Mouse (Mus musculus): Measurements from ENCODE around the gene Tmod1. TPM values are rescaled to one million over a fixed set of nuclear protein-coding genes. Genes with fewer than 3 reads are reported as not detected.

Gene Tmod1
- polyA plus RNA-seq, 1 experiment from 2014 or later, result 1.9 TPM

DNA sequence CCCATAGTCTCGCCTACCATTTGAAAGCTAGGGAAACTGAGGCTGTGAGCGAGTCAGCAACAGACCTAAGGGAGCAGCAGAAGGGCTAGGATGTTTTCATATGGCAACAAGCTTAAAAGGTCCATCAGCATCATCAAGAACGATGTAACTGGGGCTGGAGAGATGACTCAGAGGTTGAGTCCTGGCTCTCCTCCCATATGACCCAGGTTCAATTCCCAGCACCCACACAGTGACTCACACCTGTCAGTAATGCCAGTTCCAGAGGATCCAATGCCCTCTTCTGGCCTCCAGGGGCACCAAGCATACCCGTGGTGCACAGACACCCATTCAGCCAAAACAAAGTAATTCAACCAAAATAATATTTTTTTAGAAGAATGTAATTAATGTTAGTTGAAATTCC lies 41.5 kb downstream of the Tmod1 start:
- Histone ChIP-seq H3K27me3 (no peaks in the 10 kb centered on the region), H3K9me3 (no peaks in the 10 kb centered on the region), H3K27ac (replicated peaks) (no peak overlapping the region), H3K4me1 (replicated peaks) (peaks cover 12% of the 10 kb centered on the region), H3K36me3 (no peaks in the 10 kb centered on the region), H3K9ac (no peak overlapping the region), H3K4me2 (no peak overlapping the region), H3K4me3 (no peak overlapping the region)
- no peak for ATAC-seq (ENCODE audit: low FRiP score, low read depth)
- WGBS, result 98% methylated on average over 4 of the region's 4 CpGs

- WGBS, result 80% methylated on average over 11 of the region's 11 CpGs
These were observed 43.8 kb downstream of the Tmod1 start for GRCm38 (mm10) chr4:46082555-46082954.

GRCm38 (mm10) chr4:46084416-46085172 lies 45.9 kb downstream of the Tmod1 start:
- Histone ChIP-seq H3K4me3 (no peak overlapping the region), H3K4me2 (no peak overlapping the region), H3K9ac (no peak overlapping the region), H3K9me3 (no peaks in the 10 kb centered on the region), H3K27ac (replicated peaks) (peak overlapping the region; percentile 34; the same call in 1 of the 2 replicates), H3K4me1 (replicated peaks) (peaks cover 18% of the 10 kb centered on the region), H3K36me3 (no peaks in the 10 kb centered on the region), H3K27me3 (no peaks in the 10 kb centered on the region)
- WGBS, result 56% methylated on average over 9 of the region's 9 CpGs
- no peak; the same call in 1 of the 2 replicates for ATAC-seq (ENCODE audit: low FRiP score, low read depth)

More at GRCm38 (mm10) chr4:46082555-46082954, 43.8 kb downstream of the Tmod1 start:
- no peak for ATAC-seq (ENCODE audit: low FRiP score, low read depth)
- H3K4me3 ChIP-seq, result no peak overlapping the region
- H3K36me3 ChIP-seq, result no peaks in the 10 kb centered on the region
- H3K9me3 ChIP-seq, result no peaks in the 10 kb centered on the region
- peaks cover 15% of the 10 kb centered on the region for H3K4me1 ChIP-seq (replicated peaks)
- no peak overlapping the region for H3K4me2 ChIP-seq
- no peak overlapping the region for H3K27ac ChIP-seq (replicated peaks)
- no peaks in the 10 kb centered on the region for H3K27me3 ChIP-seq
- no peak overlapping the region for H3K9ac ChIP-seq

- Histone ChIP-seq H3K27me3 (no peaks in the 10 kb centered on the region), H3K36me3 (no peaks in the 10 kb centered on the region), H3K4me1 (replicated peaks) (peaks cover 18% of the 10 kb centered on the region), H3K27ac (replicated peaks) (no peak overlapping the region), H3K9ac (no peak overlapping the region), H3K4me3 (no peak overlapping the region), H3K4me2 (no peak overlapping the region), H3K9me3 (no peaks in the 10 kb centered on the region)
- WGBS, result 53% methylated on average over 9 of the region's 9 CpGs
- peak; percentile 48; the same call in 1 of the 2 replicates for ATAC-seq (ENCODE audit: low FRiP score, low read depth)
These were observed 46.6 kb downstream of the Tmod1 start for GRCm38 (mm10) chr4:46085223-46085811.

GRCm38 (mm10) chr4:46086718-46087426 lies 48.1 kb downstream of the Tmod1 start:
- Histone ChIP-seq H3K4me2 (no peak overlapping the region), H3K9me3 (no peaks in the 10 kb centered on the region), H3K4me3 (no peak overlapping the region), H3K4me1 (replicated peaks) (peaks cover 18% of the 10 kb centered on the region), H3K9ac (no peak overlapping the region), H3K36me3 (no peaks in the 10 kb centered on the region), H3K27me3 (no peaks in the 10 kb centered on the region), H3K27ac (replicated peaks) (no peak overlapping the region)
- 80% methylated on average over 18 of the region's 18 CpGs for WGBS
- ATAC-seq (ENCODE audit: low FRiP score, low read depth), result no peak

DNA sequence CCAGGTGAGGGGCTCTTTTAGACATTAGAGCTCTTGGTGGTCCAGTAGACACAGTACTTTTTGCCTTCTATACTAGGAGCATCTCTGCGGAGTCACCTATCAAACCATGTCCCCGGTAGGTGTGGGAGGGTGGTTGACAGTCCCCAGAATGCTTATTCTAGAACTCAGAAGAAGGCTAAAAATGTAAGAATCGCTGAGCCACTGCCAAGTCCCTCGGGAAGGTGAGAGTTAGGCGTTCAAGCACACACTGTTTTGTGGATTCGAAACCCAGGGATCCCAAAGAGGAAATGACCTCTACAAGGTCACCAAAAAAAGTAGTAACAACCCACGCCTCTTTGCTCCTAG lies 48.7 kb downstream of the Tmod1 start:
- no peak overlapping the region for H3K4me2 ChIP-seq
- H3K9me3 ChIP-seq, result no peaks in the 10 kb centered on the region
- H3K4me3 ChIP-seq, result no peak overlapping the region
- 86% methylated on average over 7 of the region's 7 CpGs for WGBS
- peaks cover 18% of the 10 kb centered on the region for H3K4me1 ChIP-seq (replicated peaks)
- no peak overlapping the region for H3K27ac ChIP-seq (replicated peaks)
- no peaks in the 10 kb centered on the region for H3K27me3 ChIP-seq
- no peak for ATAC-seq (ENCODE audit: low FRiP score, low read depth)
- H3K9ac ChIP-seq, result no peak overlapping the region
- no peaks in the 10 kb centered on the region for H3K36me3 ChIP-seq

- no peak for ATAC-seq (ENCODE audit: low FRiP score, low read depth)
- WGBS, result 23% methylated on average over 5 of the region's 5 CpGs
- Histone ChIP-seq H3K4me2 (no peak overlapping the region), H3K4me3 (no peak overlapping the region), H3K27me3 (no peaks in the 10 kb centered on the region), H3K9ac (no peak overlapping the region), H3K9me3 (no peaks in the 10 kb centered on the region), H3K27ac (replicated peaks) (no peak overlapping the region), H3K36me3 (no peaks in the 10 kb centered on the region), H3K4me1 (replicated peaks) (peaks cover 18% of the 10 kb centered on the region)
These were observed 49.1 kb downstream of the Tmod1 start for GRCm38 (mm10) chr4:46087852-46088251.

DNA sequence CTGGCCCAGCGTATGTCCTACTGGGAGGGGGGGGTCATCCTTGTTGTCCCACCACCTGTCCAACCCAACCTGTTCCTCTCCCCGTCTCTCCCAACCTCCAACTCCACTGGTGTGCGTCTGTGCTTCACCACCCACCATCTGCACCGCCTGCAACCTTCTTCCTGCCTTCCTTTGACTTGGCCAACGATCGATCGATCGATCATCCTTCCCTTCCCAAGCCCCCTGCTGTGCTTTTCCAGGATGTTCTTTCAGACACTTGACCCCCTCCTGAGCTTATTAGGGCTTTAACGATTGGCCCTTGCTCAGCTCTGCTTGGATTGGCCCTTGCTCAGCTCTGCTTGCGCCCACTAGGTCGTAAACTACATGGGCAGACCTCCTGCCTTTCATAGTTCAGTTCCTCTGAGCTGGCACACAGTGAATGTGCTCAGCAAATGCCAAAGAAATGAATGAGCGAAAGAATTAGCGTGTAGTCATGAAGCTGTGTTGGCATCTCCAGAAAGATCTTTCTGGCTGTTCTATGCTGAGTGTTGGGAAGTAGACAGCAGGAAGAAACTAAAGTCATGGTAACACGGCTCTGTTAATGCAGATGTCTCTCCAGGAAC lies 50.9 kb downstream of the Tmod1 start:
- 62% methylated on average over 14 of the region's 14 CpGs for WGBS
- no peak for ATAC-seq (ENCODE audit: low FRiP score, low read depth)
- H3K4me2 ChIP-seq, result no peak overlapping the region

DNA sequence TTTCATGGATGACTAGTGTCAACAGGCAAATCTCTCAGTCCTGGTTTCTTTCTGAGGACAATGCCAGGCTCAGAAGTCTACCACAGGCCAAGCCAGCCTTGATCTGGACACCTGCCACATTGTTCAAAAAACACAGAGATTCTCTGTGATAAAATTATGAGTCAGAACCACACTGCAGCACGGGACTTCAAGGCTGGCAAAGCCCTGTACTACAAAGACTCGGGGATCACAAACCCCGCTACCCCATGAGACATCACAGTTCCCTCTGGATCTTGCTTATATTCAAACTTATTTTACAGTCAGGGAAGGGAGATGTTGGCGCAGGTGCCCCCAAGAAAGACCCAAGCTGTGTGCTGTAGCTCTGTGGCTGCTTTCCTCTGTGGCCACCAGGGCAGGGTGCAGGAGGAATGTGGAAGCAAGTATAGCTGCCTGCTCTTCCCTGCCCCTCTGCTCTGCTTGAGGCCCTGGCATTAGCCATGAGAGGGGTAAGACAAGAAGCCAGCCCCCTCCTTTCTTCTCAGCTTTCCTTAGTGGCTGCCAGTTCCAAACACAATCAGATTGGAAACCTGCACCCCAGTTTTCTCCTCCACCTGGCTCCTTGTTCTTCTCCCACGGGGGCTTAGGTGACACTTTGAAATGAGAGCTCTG lies 53.8 kb downstream of the Tmod1 start:
- H3K9ac ChIP-seq, result no peak overlapping the region
- no peak overlapping the region for H3K27ac ChIP-seq (replicated peaks)
- no peak overlapping the region for H3K4me3 ChIP-seq
- no peaks in the 10 kb centered on the region for H3K36me3 ChIP-seq
- no peaks in the 10 kb centered on the region for H3K9me3 ChIP-seq
- no peaks in the 10 kb centered on the region for H3K27me3 ChIP-seq
- no peak for ATAC-seq (ENCODE audit: low FRiP score, low read depth)
- WGBS, result 89% methylated on average over 5 of the region's 5 CpGs
- H3K4me2 ChIP-seq, result no peak overlapping the region
- peaks cover 8% of the 10 kb centered on the region; the same call in 1 of the 2 replicates for H3K4me1 ChIP-seq (replicated peaks)

More for the DNA sequence above, 50.9 kb downstream of the Tmod1 start:
- Histone ChIP-seq H3K27ac (replicated peaks) (no peak overlapping the region), H3K4me3 (no peak overlapping the region), H3K27me3 (no peaks in the 10 kb centered on the region), H3K9ac (no peak overlapping the region), H3K36me3 (no peaks in the 10 kb centered on the region), H3K4me1 (replicated peaks) (peaks cover 12% of the 10 kb centered on the region), H3K9me3 (no peaks in the 10 kb centered on the region)

GRCm38 (mm10) chr4:46094916-46095825 lies 56.4 kb downstream of the Tmod1 start:
- Histone ChIP-seq H3K27me3 (no peaks in the 10 kb centered on the region), H3K27ac (replicated peaks) (0 out of 2 replicates have a peak overlapping the region, but pooled peaks have one; percentile 7), H3K36me3 (no peaks in the 10 kb centered on the region), H3K9me3 (no peaks in the 10 kb centered on the region), H3K4me3 (no peak overlapping the region), H3K4me1 (replicated peaks) (peaks cover 5% of the 10 kb centered on the region; the same call in 1 of the 2 replicates), H3K4me2 (no peak overlapping the region), H3K9ac (no peak overlapping the region)
- WGBS, result 45% methylated on average over 15 of the region's 15 CpGs
- ATAC-seq (ENCODE audit: low FRiP score, low read depth), result peak; percentile 39; the same call in 1 of the 2 replicates

GRCm38 (mm10) chr4:46095826-46096159 lies 57.1 kb downstream of the Tmod1 start:
- Histone ChIP-seq H3K4me3 (no peak overlapping the region), H3K27ac (replicated peaks) (no peak overlapping the region), H3K27me3 (no peaks in the 10 kb centered on the region), H3K4me2 (no peak overlapping the region), H3K9me3 (no peaks in the 10 kb centered on the region), H3K36me3 (no peaks in the 10 kb centered on the region), H3K9ac (no peak overlapping the region), H3K4me1 (replicated peaks) (peaks cover 5% of the 10 kb centered on the region; the same call in 1 of the 2 replicates)
- WGBS, result 93% methylated on average over 3 of the region's 3 CpGs
- ATAC-seq (ENCODE audit: low FRiP score, low read depth), result no peak

Measured in hindbrain, embryonic 15.5 days (tissue).